Mouse (Mus musculus): ENCODE measurements around the gene Gramd1b.

DNA sequence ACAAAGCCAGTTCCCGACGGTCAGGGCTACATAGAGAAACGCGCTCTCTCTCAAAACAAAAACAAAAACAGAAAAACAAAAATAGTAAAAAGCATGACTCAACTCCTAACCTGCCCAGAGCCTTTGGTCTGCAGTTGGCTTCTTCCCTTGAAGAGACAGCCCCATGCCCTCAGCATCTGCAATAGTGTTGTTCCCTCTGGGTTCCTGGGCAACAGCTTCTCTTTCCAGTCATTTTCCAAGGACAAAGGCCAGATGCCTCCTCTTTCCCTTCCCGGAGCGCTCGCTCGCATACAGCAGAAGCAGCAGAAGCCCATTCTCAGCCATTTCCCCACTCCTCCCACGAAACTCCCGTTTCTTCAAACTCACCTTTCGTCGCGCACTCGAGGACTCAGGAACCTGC lies 118.3 kb downstream of the Gramd1b start:
- TF ChIP-seq CTCF (IDR thresholded peaks at IDR 0.05; ENCODE audit: low read depth): no peak
- no peak for TF ChIP-seq EP300 (IDR thresholded peaks at IDR 0.05; ENCODE audit: low read depth)
